In genomic region chr2:50373626-50374025, GRCm38 (mm10) we compare ENCODE assay signal across 12 mouse cellular contexts.
DNase-seq lines count a peak whose midpoint lies in the region; ATAC-seq lines count a peak whose summit lies in the region.
"Had no signal": no experiment of that assay in that cellular context is flagged by ENCODE, and none has a peak within 500 bp of the region (broad histone marks: within the 10 kb centered on the region; RNA-seq: fewer than 3 reads in every experiment).

No protein-coding gene starts in this region.

- H3K27me3 ChIP-seq in forebrain, embryonic 14.5 days (replicated peaks; ENCODE audit: control insufficient read depth, insufficient read depth, low read length) = no peaks in the 10 kb centered on the region
- no peaks in the 10 kb centered on the region for H3K27me3 ChIP-seq in forebrain, embryonic 16.5 days (replicated peaks; ENCODE audit: control insufficient read depth, insufficient read depth, low read length)
- no peaks in the 10 kb centered on the region for H3K27me3 ChIP-seq in hindbrain, embryonic 16.5 days (replicated peaks; ENCODE audit: control insufficient read depth, insufficient read depth, low read length)
- H3K27me3 ChIP-seq: forebrain, embryonic 12.5 days; liver, embryonic 12.5 days; midbrain, embryonic 15.5 days had no signal

- no peaks in the 10 kb centered on the region for H3K36me3 ChIP-seq in forebrain, embryonic 14.5 days (ENCODE audit: control insufficient read depth, insufficient read depth, low read length)
- H3K36me3 ChIP-seq in forebrain, embryonic 16.5 days (ENCODE audit: control insufficient read depth, insufficient read depth) = no peaks in the 10 kb centered on the region
- no peaks in the 10 kb centered on the region for H3K36me3 ChIP-seq in hindbrain, embryonic 16.5 days (ENCODE audit: control insufficient read depth, insufficient read depth, low read length)
- H3K36me3 ChIP-seq: forebrain, embryonic 12.5 days; liver, embryonic 12.5 days; midbrain, embryonic 15.5 days had no signal

- 64% methylated on average over 2 of the region's 2 CpGs for WGBS in forebrain, embryonic 14.5 days
- 40% methylated on average over 2 of the region's 2 CpGs for WGBS in forebrain, embryonic 16.5 days
- 44% methylated on average over 2 of the region's 2 CpGs for WGBS in hindbrain, embryonic 16.5 days

- no peak for ATAC-seq in forebrain, embryonic 14.5 days
- ATAC-seq in forebrain, embryonic 16.5 days = no peak
- ATAC-seq in hindbrain, embryonic 16.5 days = no peak
- ATAC-seq: CD4-positive, CD25-positive, alpha-beta regulatory T cell, adult 4 months; liver, embryonic 12.5 days; midbrain, embryonic 15.5 days had no signal

- H3K9ac ChIP-seq in forebrain, embryonic 14.5 days (ENCODE audit: low read length) = no peak overlapping the region
- H3K9ac ChIP-seq in forebrain, embryonic 16.5 days (replicated peaks; ENCODE audit: low read depth, low read length) = no peak overlapping the region
- H3K9ac ChIP-seq in hindbrain, embryonic 16.5 days (ENCODE audit: low read depth, low read length) = no peak overlapping the region
- H3K9ac ChIP-seq: forebrain, embryonic 12.5 days; liver, embryonic 12.5 days; midbrain, embryonic 15.5 days had no signal

- no peaks in the 10 kb centered on the region for H3K9me3 ChIP-seq in forebrain, embryonic 14.5 days (replicated peaks; ENCODE audit: control insufficient read depth, low read length)
- H3K9me3 ChIP-seq in forebrain, embryonic 16.5 days (ENCODE audit: control insufficient read depth, low read length) = no peaks in the 10 kb centered on the region
- H3K9me3 ChIP-seq in hindbrain, embryonic 16.5 days (ENCODE audit: control insufficient read depth, low read length) = no peaks in the 10 kb centered on the region
- H3K9me3 ChIP-seq: forebrain, embryonic 12.5 days; liver, embryonic 12.5 days; midbrain, embryonic 15.5 days had no signal

- no peak overlapping the region for H3K4me2 ChIP-seq in forebrain, embryonic 14.5 days (ENCODE audit: low read length)
- no peak overlapping the region for H3K4me2 ChIP-seq in forebrain, embryonic 16.5 days (ENCODE audit: low read length)
- no peak overlapping the region for H3K4me2 ChIP-seq in hindbrain, embryonic 16.5 days (ENCODE audit: low read length)
- H3K4me2 ChIP-seq: forebrain, embryonic 12.5 days; liver, embryonic 12.5 days; midbrain, embryonic 15.5 days had no signal

- peak; percentile 5 for DNase-seq in forebrain, embryonic 14.5 days (ENCODE audit: low spot score)
- peak; percentile 47 for DNase-seq in kidney, postnatal 10 days
- no peak for DNase-seq in kidney, adult 8-10 months
- DNase-seq in adipocyte (ENCODE audit: low spot score) = peak; percentile 67
- DNase-seq in gastrocnemius, postnatal 25 days = peak; percentile 11
- DNase-seq in layer of hippocampus, postnatal 14 days (ENCODE audit: low spot score in 2 of 2) = no peak

- H3K4me3 ChIP-seq in forebrain, embryonic 14.5 days (ENCODE audit: low read depth, low read length) = no peak overlapping the region
- no peak overlapping the region for H3K4me3 ChIP-seq in forebrain, embryonic 16.5 days (replicated peaks; ENCODE audit: low read length)
- H3K4me3 ChIP-seq in hindbrain, embryonic 16.5 days (ENCODE audit: low read length) = no peak overlapping the region
- H3K4me3 ChIP-seq: forebrain, embryonic 12.5 days; liver, embryonic 12.5 days; midbrain, embryonic 15.5 days had no signal

- H3K27ac ChIP-seq in forebrain, embryonic 14.5 days (ENCODE audit: low read depth, low read length) = no peak overlapping the region
- H3K27ac ChIP-seq in forebrain, embryonic 16.5 days (ENCODE audit: low read length) = no peak overlapping the region
- no peak overlapping the region for H3K27ac ChIP-seq in hindbrain, embryonic 16.5 days (ENCODE audit: low read depth, low read length)
- H3K27ac ChIP-seq: forebrain, embryonic 12.5 days; liver, embryonic 12.5 days; midbrain, embryonic 15.5 days had no signal

- no peaks in the 10 kb centered on the region for H3K4me1 ChIP-seq in forebrain, embryonic 14.5 days (ENCODE audit: control insufficient read depth, insufficient read depth, low read length)
- peaks cover 6% of the 10 kb centered on the region; the same call in 1 of the 2 replicates for H3K4me1 ChIP-seq in forebrain, embryonic 16.5 days (replicated peaks; ENCODE audit: control insufficient read depth, insufficient read depth, low read length)
- H3K4me1 ChIP-seq in hindbrain, embryonic 16.5 days (ENCODE audit: control insufficient read depth, insufficient read depth, low read depth, low read length) = no peaks in the 10 kb centered on the region; the same call in 1 of the 2 replicates
- H3K4me1 ChIP-seq: liver, embryonic 12.5 days; midbrain, embryonic 15.5 days had no signal

Comparison
In these comparisons a context has a peak if more than half of its experiments do, and no peak if none do; other contexts are left out.
1. DNase-seq: peak in forebrain, embryonic 14.5 days (single experiment), kidney, postnatal 10 days (single experiment), adipocyte (single experiment) and gastrocnemius, postnatal 25 days (single experiment); none in kidney, adult 8-10 months (0 of 2) and layer of hippocampus, postnatal 14 days (0 of 2).